Mouse (Mus musculus) erythroblast, embryonic 14.5 days (primary cell): ENCODE measurements around the gene Slc16a12. TPM values are rescaled to one million over a fixed set of nuclear protein-coding genes. Genes with fewer than 3 reads are reported as not detected.

Experiments
- H3K27me3 ChIP-seq: 2 replicates; pipeline ENCODE4 v1.6.1; 2012; ENCODE audit warnings: inconsistent platforms; ENCODE audit not compliant: control insufficient read depth
- H3K36me3 ChIP-seq: 2 replicates; pipeline ENCODE4 v1.6.1; 2012; ENCODE audit warnings: mild to moderate bottlenecking, inconsistent platforms; ENCODE audit not compliant: control insufficient read depth
- H3K4me1 ChIP-seq: 2 replicates; pipeline ENCODE4 v1.6.1; 2012; ENCODE audit warnings: inconsistent platforms; ENCODE audit not compliant: control insufficient read depth
- H3K4me3 ChIP-seq: replicated peaks from 2 replicates; pipeline ENCODE3; 2012; ENCODE audit warnings: moderate library complexity, mild to moderate bottlenecking, inconsistent platforms
- H3K9me3 ChIP-seq: 2 replicates; pipeline ENCODE4 v1.6.1; 2012; ENCODE audit warnings: low read length, inconsistent platforms, mixed read lengths; ENCODE audit not compliant: control insufficient read depth
- GATA1 ChIP-seq: IDR thresholded peaks from 2 replicates; pipeline ENCODE4 v1.6.1; 2012; ENCODE audit warnings: low read length, inconsistent platforms, mixed read lengths
- TAL1 ChIP-seq: IDR thresholded peaks from 3 replicates; pipeline ENCODE4 v1.6.1; 2012; ENCODE audit warnings: low read length, inconsistent platforms, mixed read lengths
- polyA plus RNA-seq: library from polyadenylated mRNA; stranded (reverse); fragments of >175 nt; gene quantifications from 2 replicates; pipeline ENCODE4 v1.2.3, GENCODE M21; 2012

Gene Slc16a12
- polyA plus RNA-seq, 1 experiment: not detected

DNA sequence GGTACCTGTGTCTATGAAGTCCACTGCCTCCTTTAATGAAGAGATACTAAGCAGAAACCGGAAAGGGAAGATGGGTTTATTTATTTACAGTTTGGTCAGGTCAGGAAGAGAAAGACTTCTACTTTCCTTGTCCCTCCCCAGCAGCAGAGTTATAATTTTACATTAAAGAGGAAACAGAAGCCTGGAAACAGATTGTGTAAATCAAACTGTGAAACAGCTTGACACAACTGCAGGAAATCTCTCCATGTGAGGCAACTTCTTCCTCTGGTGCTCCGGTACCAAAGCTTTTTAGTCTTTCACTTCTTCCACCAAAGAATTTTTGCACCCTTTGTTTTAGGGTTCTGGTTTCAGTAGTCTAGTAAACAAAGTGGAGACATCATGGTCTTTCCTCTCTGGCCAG is 113.6 kb downstream of the Slc16a12 start:
- Histone ChIP-seq H3K4me1 (peaks cover 4% of the 10 kb centered on the region), H3K27me3 (peaks cover 3% of the 10 kb centered on the region), H3K9me3 (no peaks in the 10 kb centered on the region), H3K36me3 (no peaks in the 10 kb centered on the region), H3K4me3 (no peak overlapping the region)
- no peak for TF ChIP-seq TAL1
- TF ChIP-seq GATA1: no peak

DNA sequence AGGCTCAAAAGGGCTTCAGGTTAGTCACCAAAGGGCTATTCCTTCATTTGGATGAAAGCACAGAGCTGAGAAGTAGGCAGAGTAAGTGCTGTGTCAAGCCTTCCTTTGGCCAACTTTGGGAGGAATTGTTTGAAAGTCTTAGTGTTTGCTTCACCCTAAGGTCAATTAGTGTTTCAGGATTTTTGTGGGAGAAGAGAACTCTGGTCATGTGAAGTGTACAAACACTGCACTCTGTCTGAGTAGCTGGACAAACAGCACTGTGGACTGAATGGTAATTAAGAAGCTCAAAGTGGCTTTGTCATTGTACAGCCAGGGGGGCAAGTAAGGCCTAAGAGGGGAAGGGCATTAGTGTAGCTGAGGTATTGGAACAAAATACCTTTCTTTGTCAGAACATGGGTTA is 115.6 kb downstream of the Slc16a12 start:
- no peaks in the 10 kb centered on the region for H3K4me1 ChIP-seq
- H3K9me3 ChIP-seq: no peaks in the 10 kb centered on the region
- H3K27me3 ChIP-seq: no peaks in the 10 kb centered on the region
- H3K4me3 ChIP-seq: no peak overlapping the region
- no peaks in the 10 kb centered on the region for H3K36me3 ChIP-seq
- TF ChIP-seq TAL1: no peak
- TF ChIP-seq GATA1: no peak

DNA sequence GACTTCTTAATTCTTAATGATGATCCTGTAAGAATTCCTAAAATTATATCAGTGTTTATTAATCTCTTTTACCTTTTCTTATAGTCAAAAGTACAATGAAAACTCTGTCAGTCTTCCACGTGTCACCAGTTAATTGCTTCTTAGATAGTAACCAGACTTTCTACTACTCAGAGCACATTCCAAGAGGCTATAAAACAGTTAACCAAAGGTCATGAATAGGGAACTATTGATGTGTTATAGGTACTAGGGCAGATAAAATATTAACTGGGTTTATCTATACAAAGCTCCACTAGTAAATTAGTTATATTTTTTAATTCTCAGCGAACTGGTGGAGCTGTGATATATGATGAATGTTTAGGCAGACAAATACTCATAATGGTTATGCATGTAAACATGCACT is 119.6 kb downstream of the Slc16a12 start:
- H3K4me1 ChIP-seq: no peaks in the 10 kb centered on the region
- no peaks in the 10 kb centered on the region for H3K9me3 ChIP-seq
- no peaks in the 10 kb centered on the region for H3K36me3 ChIP-seq
- H3K27me3 ChIP-seq: no peaks in the 10 kb centered on the region
- H3K4me3 ChIP-seq: no peak overlapping the region
- no peak for TF ChIP-seq GATA1

DNA sequence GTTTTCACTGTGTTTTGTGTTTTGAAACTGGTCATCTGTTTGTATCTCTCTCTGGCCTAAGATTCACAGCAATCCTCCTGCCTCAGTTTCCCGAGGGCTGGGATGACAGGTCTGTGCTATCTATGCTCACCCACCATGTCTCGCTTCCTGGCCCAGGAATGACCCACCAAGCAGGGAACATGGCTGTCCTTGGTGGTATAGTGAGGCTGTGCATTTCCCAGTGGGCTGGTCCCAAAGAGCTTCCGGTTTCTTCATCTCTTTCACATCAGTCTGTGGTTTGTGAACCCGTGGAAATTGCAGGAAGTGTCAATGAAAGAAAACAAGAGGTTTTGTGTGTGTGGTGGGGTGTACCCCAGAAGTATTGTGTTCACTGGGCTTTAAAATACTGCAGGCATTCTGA is 122.4 kb downstream of the Slc16a12 start:
- H3K9me3 ChIP-seq: no peaks in the 10 kb centered on the region
- no peaks in the 10 kb centered on the region for H3K27me3 ChIP-seq
- TF ChIP-seq GATA1 (no peak), TAL1 (no peak)
- H3K36me3 ChIP-seq: no peaks in the 10 kb centered on the region
- H3K4me3 ChIP-seq: no peak overlapping the region
- no peaks in the 10 kb centered on the region for H3K4me1 ChIP-seq

DNA sequence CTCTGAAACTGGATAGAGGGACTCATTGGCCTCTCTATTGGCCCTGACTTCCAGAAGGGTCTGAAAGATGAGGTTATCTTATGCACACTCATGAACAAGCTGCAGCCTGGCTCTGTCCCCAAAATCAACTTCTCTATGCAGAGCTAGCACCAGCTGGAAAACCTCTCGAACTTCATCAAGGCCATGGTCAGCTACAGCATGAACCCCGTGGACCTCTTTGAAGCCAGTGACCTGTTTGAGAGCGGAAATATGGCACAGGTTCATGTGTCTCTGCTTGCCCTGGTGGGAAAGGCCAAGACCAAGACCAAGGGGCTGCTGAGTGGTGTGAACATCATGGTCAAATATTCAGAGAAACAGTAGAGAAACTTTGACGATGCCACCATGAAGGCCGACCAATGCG is 123.3 kb downstream of the Slc16a12 start:
- Histone ChIP-seq H3K4me3 (no peak overlapping the region), H3K4me1 (no peaks in the 10 kb centered on the region), H3K27me3 (no peaks in the 10 kb centered on the region), H3K36me3 (no peaks in the 10 kb centered on the region), H3K9me3 (no peaks in the 10 kb centered on the region)
- TF ChIP-seq GATA1 (no peak), TAL1 (no peak)

DNA sequence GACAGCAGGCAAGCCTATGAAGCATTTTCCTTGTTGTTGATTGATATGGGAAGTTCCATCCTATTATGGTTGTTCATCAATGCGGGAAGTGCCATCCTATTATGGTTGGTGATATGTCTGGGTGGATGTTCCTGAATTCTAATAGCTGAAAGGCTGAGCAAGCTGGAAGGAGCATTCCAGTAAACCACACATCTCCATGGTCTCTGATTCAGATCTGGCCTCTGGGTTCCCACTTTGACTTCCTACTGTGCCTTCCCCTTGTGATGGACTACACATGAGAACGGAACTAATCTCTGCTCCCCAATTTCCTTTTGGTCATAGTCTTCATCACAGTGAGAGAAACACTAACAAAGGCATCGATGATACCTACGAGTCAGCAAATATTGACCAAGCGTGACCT is 126.2 kb downstream of the Slc16a12 start:
- Histone ChIP-seq H3K4me3 (no peak overlapping the region), H3K9me3 (no peaks in the 10 kb centered on the region), H3K27me3 (no peaks in the 10 kb centered on the region), H3K4me1 (no peaks in the 10 kb centered on the region), H3K36me3 (no peaks in the 10 kb centered on the region)
- TF ChIP-seq GATA1: no peak
- TF ChIP-seq TAL1: no peak

Other genes with a start within 250 kb of the Slc16a12 start
- gene Lipa, start 219.8 kb downstream of the Slc16a12 start, polyA plus RNA-seq: 0.02 and 0.03 TPM in 2 replicates
- 0.01 TPM in 2 replicates for gene Ifit2, start 196.6 kb downstream of the Slc16a12 start, polyA plus RNA-seq
- 0.04 TPM in 1 of 2 replicates, not detected in the other for gene Ifit3, start 163.8 kb downstream of the Slc16a12 start, polyA plus RNA-seq
- gene Ifit1bl1, start 145.3 kb downstream of the Slc16a12 start, polyA plus RNA-seq: 0.01 TPM in 1 of 2 replicates, not detected in the other
- 0.04 TPM in 1 of 2 replicates, not detected in the other for gene Ifit3b, start 139.3 kb downstream of the Slc16a12 start, polyA plus RNA-seq
- not detected in 2 replicates for gene Ifit1bl2, start 106.5 kb downstream of the Slc16a12 start, polyA plus RNA-seq
- not detected in 2 replicates for gene Ifit1, start 106.4 kb downstream of the Slc16a12 start, polyA plus RNA-seq
- gene Pank1, start 132.2 kb upstream of the Slc16a12 start, polyA plus RNA-seq: 0.01 TPM in 1 of 2 replicates, not detected in the other
- 0.36 and 0.38 TPM in 2 replicates for gene Kif20b, start 175.1 kb upstream of the Slc16a12 start, polyA plus RNA-seq